Mouse (Mus musculus): ENCODE results near the gene Trafd1.
"Not testable (repeated sequence)": the region's sequence is repeated elsewhere in the genome, so short reads cannot be mapped to it uniquely, and the experiment has no call there.

Trafd1 gene

DNA sequence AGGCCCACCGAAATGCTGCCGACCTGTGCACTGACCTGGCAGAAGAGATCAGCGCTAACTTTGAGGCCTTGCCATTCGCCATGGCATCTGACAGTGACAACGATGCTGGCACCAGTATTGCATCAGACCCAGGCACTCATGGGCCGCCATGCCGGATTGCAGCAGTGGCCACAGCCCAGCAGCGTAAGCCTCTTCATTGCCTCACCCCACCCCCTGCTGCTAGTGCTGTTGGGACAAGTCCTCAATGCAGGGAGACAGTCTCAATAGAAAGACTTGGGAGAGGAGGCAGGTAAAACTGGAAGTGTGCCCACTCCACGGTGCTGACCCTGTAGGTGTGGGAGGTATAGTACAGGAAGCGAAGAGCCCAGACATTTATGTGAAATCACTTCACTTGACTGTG is 53.7 kb downstream of the Trafd1 start:
- no peak for DNase-seq (ENCODE audit: low spot score)

DNA sequence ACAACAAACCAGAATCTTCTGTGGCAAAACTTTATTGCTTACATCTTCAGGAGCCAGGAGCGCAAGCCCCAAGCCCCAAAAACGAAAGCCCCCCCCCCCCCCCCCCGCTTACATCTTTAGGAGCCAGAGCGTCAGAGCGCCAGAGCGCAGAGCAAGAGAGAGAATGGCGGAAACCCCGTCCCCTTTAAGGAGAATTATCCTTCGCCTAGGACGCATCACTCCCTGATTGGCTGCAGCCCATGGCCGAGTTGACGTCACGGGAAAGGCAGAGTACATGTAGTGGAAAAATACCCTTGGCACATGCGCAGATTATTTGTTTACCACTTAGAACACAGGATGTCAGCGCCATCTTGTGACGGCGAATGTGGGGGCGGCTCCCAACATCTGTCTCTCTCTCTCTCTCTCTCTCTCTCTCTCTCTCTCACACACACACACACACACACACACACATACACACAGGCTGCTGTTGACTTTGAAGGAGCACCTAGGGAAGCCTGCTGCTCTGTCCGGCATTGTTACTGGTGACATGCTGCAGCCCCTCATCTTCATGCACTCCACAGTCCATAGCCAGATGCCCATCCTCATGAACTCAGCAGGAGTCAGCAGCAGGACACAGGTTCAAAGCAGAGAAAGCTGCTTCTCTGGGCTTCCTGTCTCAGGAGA is 55.1 kb downstream of the Trafd1 start:
- DNase-seq (ENCODE audit: low spot score) = not testable (repeated sequence)

- DNase-seq (ENCODE audit: low spot score) = no peak
These were observed 55.9 kb downstream of the Trafd1 start for GRCm38 (mm10) chr5:121329333-121330058.

DNA sequence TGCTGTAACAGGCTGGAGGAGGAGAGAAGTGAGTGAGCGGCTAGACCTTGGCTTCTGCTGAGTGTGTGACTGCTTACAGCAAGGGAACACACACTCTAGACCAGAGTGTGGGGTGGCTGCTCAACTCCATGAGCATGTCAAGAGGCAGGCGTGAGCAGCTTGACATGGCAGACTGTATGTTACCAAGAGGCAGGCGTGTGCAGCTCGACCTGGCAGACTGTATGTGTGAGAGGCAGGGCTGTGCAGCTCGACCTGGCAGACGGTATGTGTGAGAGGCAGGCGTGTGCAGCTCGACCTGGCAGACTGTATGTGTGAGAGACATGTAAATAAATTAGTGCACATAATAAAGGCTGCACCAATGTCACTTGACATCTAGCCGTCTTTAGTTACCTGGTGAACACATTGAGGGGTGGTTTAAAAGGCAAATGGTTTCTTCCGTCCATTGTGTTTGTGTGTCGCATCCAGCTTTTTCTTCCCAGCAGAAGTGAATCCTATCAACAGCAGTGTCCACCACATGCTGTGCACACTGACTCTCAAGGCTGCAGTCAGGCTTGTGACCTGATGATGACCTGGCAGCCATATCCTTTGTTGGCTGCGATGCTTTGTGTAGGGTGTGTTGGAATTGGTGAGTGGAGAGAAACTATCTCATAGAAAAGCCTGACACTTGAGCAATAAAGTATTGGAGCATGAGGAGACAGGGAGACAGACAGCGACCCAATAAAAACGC is 59.2 kb downstream of the Trafd1 start:
- DNase-seq (ENCODE audit: low spot score) = no peak
